Mouse (Mus musculus) right cerebral cortex, adult 2 months (tissue): ENCODE measurements at regions not wholly inside any gene's neighbourhood (a gene's known extent, or its start where the extent isn't known, plus 50 kb on each side); places are given as distances from the start of the nearest gene placed in this dataset.
A peak's percentile ranks its signal among the peaks of the same experiment; 100 is the strongest.

Experiments used
- DNase-seq, 2 experiments: peaks; one replicate each; pipeline ENCODE4 v3.0.0; 2021 to 2022; ENCODE audit warnings: low spot score in 2 of 2

DNA sequence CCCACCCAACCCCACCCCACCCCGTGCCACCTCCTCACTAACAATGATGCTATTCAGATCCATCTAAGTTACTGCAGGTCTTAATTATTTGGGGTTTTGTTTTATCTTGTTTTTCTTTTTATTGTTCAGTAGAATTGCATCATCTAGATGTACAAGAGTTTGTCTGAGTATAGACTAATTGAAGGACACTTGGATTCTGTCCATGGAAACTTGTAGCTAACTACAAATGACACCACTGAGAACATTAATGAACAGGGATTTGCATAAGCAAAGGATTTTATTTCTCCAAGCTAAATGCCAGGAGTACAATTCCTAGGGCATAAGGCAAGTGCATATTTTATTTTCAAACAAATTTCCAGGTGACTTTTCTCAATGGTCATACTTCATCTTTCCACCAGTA is 318.4 kb upstream of the Slc7a11 start:
- no peak for DNase-seq

DNA sequence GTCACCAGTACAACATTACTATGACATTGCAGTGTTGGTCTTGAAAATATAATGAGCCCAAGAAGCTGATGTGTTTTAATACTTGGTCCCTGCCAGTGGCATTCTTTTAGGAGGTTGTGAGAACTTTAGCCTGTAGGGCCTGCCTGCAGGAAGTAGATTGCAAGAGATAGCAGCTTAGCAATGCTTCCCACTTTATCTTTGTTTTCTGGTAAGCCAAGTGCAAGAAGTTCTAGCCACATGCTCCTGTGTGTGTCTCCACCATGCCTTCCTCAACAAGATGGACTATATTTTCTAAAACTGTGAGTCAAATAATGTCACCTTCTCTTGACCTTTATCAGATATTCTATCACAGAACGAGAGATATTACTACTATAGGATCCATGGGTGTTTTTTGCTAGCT is 314.7 kb upstream of the Slc7a11 start:
- no peak for DNase-seq

DNA sequence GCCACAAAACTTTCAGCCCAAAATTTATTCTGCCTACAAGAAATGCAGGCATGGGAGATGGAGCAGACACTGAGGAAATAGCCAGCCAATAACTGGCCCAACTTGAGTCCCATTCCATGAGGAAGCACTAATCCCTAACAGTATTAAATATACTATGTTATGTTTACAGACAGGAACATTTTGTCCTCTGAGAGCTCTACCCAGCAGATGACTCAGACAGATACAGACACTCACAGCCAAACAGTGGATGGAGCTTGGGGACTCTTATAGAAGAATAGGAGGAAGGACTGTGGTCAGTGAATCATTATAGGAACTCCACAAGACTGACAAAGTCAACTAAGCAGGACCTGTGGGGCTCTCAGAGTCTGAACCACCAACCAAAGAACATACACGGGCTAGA is 293.8 kb upstream of the Slc7a11 start:
- DNase-seq = no peak

DNA sequence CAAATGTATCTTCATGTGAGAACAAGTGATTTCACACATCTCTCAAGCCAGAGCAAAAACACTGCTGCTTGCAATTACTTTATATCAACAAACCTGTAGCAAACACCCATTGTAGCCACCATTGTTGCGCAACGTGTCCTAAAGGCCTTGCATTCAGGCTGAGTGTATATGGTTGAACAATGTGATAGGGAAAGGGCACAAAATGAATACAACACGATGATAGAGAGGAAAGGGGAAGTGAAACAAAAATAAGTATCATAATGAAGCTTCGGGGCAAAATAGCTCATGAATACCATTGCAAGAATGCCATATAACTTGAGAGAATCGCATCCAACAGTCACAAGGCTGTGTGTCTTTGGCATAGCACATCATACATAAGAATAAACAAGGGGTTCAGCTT is 275.6 kb upstream of the Slc7a11 start:
- no peak for DNase-seq

- no peak for DNase-seq
These were observed 270.0 kb upstream of the Slc7a11 start for GRCm38 (mm10) chr3:50713463-50713862.

DNA sequence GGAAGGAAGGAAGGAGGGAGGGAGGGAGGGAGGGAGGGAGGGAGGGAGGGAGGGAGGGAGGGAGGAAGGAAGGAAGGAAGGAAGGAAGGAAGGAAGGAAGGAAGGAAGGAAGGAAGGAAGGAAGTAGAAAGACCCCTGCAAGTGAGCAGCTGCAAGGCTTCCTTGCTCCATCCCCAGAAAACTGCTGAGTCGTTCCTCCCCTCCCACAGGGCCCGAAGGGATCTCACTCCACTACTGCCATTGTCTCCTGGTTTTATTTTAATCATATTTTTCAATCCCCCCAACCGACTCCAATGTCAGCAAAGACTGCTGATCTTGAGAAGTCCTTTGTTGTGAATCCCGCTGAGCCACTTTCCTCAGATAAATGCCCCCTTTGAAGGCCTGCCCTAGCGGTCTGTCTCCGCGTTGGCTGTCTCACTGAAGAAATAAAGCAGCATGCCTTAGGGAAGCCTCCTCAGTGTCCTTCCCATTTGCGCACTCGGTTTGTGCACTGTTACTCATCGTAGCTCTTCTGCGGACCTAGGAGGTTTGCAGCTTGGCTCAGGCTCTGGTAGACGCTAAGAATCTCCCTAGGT is 266.1 kb upstream of the Slc7a11 start:
- DNase-seq = no peak

- no peak for DNase-seq
These were observed 263.3 kb upstream of the Slc7a11 start for GRCm38 (mm10) chr3:50706707-50707106.

DNA sequence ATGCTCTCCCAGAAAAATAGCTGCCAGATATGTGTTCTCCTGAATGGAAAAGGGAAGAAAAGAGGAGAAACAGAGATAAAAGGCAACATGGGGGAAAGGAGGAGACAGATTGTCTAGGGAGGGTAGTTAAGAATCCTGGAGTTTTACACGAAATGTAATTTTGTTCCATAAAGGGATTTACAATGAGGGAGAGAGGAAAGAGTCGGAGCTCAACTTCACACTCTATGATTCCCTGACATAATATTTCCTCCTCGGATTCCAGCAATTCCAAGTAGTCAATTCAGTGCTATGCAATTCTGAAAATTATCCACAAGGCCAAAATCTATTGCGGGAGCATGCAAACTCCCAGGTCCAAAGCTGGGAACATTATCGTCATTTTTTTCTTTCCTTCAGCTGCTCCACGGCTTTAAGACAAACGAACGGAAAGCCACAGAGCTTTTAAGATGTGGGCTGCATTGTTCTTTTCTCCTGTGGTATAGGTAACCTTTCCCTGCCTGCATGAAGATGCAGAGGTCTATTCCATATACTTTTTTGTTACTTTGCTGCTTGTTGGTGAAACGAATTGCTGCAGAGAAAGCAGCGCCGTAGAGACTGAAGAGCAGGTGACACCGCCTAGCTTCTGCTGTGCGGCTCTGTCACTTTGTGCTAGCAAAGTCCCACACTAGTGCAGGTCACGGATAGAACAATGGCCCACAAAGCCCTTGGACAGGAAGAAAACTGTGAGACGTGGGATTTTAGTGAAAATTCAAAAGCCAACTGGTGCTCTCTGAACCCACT is 251.7 kb upstream of the Slc7a11 start:
- no peak for DNase-seq

- peak; percentile 34 to 37 for DNase-seq
These were observed 251.1 kb upstream of the Slc7a11 start for GRCm38 (mm10) chr3:50694497-50694896.

- no peak for DNase-seq
These were observed 248.9 kb upstream of the Slc7a11 start for GRCm38 (mm10) chr3:50692306-50692705.

DNA sequence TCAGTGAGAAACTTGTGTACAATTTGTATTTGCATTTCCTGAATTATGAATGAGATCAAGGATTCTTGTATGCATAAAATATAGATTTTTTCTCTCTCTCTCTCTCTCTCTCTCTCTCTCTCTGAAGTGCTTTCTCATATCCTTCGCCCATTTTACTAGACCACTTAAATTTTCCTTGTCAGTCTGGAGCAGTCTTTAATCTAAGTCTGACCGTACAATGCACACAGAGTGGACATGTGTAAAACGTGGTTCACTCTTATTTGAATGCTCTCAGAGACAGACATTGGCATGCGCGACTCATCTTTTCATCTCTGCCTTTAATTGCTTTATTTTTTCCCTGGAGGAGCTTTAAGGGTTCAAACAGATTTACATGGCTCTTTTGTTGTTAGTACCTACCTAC is 247.3 kb upstream of the Slc7a11 start:
- DNase-seq = no peak

DNA sequence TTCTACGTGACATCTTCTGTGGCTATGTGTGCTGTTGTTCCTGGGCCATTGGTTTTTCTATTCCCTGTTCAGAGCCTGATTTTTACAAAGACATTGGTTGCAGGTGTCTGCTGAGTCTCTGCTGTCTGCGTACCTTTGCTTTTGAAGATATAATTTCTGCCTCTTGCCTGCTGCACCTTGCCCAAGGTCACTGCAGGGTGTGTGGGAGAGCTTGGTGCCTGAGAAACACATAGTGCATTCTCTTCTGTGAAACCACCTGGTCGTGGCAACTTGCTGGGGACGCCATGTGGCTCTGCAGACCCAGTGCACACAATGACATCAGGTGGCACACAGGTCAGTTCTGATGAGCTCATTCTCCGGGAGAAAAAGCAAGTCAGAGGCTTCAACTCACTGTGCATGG is 246.0 kb upstream of the Slc7a11 start:
- DNase-seq = no peak

- DNase-seq = no peak
These were observed 244.3 kb upstream of the Slc7a11 start for GRCm38 (mm10) chr3:50687755-50688154.

DNA sequence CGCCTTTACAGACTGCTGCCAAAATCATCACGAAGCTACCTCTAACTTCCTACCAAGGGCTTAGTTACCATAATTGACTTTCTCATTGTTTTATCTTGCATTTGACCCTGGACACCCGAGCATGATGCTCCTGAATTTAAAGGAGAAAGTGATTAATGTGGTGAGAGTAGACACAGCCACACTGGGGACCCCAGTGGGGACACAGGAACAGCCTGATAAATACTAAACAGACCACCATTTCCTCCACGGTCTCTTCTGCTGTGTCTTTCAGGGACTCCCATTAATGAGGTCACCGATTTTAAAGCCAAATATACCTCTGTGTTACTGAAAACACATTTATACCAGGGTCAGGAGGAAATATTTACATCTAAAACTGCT is 235.2 kb upstream of the Slc7a11 start:
- no peak for DNase-seq

DNA sequence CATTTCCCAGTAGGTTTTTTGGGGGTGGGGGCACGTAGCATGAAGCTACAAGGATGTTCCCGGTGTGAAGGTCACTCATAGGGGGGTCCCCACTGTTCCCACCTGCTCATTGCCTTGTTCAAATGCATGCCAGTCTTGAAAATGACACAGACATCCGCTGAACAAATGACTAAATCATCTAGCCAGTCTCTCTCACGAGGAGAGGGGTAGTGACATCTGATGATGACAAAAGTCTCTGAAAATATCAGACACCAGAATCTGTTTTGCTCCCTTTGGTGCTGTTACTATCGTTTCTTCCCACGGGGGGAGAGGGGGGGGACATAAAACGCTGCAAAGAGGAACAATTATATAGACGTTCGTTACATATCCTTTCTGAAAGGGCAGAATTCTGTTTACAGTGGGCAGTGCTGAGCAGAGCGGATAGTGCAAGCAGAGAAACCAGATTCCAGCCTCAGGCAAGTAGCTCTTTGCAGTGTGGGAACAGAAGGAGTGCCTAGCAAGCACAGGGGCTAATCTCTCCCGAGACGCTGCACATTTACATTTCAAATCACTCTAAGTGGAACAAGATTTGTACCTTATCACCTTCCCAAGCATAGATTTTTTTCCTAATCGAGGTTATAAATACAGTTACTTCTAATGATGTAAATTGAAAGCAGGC is 234.7 kb upstream of the Slc7a11 start:
- DNase-seq = no peak

- no peak for DNase-seq
These were observed 232.4 kb upstream of the Slc7a11 start for GRCm38 (mm10) chr3:50675769-50676168.

DNA sequence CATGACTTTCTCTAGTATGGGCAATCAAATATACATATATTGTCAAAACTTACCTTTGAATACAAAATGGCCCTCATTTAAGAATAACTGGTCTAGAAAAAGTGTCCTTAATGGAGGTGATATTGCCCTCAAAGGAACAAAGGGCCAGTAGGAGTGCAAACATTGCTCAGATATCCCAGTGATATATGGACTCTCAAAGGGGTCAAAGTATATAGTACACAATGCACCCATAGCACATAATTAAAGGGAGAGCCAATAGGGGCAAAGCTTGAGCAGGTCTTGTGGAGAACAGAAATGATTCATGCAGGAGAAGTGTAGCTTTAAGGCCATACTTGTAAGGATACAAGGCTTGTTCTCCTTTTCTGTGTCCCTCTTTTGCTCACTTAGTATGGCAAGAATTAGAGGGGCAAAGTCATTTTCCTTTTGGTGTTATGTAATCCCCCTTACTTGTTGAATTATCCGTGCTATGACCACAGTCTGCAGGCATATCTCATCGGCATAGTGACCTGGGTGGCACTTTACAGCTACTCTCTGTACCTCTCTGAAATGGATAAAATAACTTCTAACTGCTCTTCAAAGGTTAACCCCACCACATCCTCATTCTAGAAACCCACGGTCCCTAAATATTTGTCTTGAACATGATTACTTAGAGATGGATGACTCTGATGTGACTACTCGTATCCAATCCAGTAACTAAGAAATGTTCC is 231.6 kb upstream of the Slc7a11 start:
- DNase-seq = no peak

GRCm38 (mm10) chr3:50665316-50665715 is 221.9 kb upstream of the Slc7a11 start:
- no peak for DNase-seq

DNA sequence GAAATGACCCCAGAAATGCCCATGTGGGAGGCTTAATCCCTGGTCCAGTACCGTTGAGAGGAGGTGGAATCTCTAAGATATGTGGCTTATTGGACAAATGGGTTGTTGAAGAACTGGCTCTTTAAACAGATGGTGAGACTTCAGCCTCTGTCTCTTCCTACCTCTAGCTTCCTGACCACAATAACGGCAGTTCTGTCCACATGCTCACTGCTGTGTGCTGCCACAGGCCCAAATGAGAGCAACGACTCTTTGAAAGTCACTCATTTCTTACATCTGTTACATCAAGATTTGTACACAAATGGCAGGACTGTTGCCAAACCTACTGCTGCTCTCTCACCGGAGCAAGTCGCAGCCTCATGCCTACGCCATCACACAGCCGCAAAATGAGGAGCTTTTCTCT is 217.6 kb upstream of the Slc7a11 start:
- DNase-seq = no peak

GRCm38 (mm10) chr3:50660566-50660965 is 217.2 kb upstream of the Slc7a11 start:
- no peak for DNase-seq

DNA sequence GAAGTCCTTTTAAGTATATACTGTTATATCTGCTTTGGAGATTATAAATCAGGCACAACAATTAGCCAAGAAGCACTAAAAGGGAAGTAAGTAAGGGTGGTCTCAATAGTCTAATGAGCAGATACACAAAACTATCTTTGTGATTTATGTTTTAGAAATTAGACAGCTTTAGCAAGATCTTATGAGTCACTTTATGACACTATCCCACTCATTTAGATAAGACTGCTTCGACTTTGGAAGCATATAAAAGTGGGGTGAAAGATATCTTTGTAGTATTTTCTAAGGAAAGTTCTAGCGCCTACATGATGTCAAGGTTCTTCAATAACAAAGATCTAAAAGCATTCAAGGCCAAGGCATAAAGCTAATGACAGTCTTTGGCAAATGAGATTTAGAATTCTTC is 214.5 kb upstream of the Slc7a11 start:
- no peak for DNase-seq

GRCm38 (mm10) chr3:50654441-50654840 is 211.0 kb upstream of the Slc7a11 start:
- DNase-seq = no peak

DNA sequence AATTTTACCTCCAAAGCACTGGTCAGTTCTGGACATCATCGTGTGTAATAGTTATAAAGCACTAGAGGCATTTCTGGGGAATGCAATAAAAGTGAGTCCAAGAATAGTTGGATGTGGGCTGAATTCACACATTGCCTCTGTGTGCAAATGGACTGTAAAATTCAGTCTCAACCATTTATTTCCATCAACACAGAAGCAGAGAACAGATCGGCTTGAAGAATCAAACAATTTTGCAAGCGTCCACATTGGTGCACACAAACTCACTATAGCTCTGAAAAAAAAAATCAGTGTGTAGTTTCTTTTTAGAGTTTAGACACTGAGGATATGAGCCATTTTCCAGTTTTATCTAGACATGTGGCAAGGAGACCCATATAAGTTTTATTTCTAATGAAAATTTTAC is 208.9 kb upstream of the Slc7a11 start:
- DNase-seq = peak; percentile 7 to 16
